Mouse (Mus musculus) heart, embryonic 14.5 days (tissue): Measurements from ENCODE around the gene Casp12. TPM values are rescaled to one million over a fixed set of nuclear protein-coding genes. Genes with fewer than 3 reads are reported as not detected.

ENCODE experiments used
- ATAC-seq: fragments of 200-750 bp; cut with Nextera tagmentation; 2 replicates; pipeline ENCODE4 v1.8.0; 2017; ENCODE audit warnings: low read depth, moderate TSS enrichment; ENCODE audit not compliant: insufficient number of reproducible peaks, insufficient read depth, low FRiP score
- H3K27ac ChIP-seq, 2 experiments: fragments of 200-500 bp in 1 of 2; fragments of 300-500 bp in 1 of 2; sonication (generic) in 1 of 2; replicated peaks in 1 of 2; 2 replicates each; pipeline ENCODE4 v1.5.1; 2012 to 2014; ENCODE audit warnings: low read depth in 2 of 2, low read length in 2 of 2, control low read depth in 1 of 2, mild to moderate bottlenecking in 1 of 2, mixed read lengths in 1 of 2; ENCODE audit not compliant: control insufficient read depth in 1 of 2, insufficient read depth in 1 of 2
- H3K27me3 ChIP-seq: fragments of 300-500 bp; sonication (generic); 2 replicates; pipeline ENCODE4 v1.6.1; 2014; ENCODE audit warnings: mild to moderate bottlenecking, low read length, control low read depth; ENCODE audit not compliant: control insufficient read depth, insufficient read depth
- H3K36me3 ChIP-seq: fragments of 300-500 bp; sonication (generic); 2 replicates; pipeline ENCODE4 v1.6.1; 2014; ENCODE audit warnings: mild to moderate bottlenecking, control low read depth, low read length, mixed read lengths; ENCODE audit not compliant: control insufficient read depth, insufficient read depth
- H3K4me1 ChIP-seq, 2 experiments: fragments of 200-500 bp in 1 of 2; fragments of 300-500 bp in 1 of 2; sonication (generic) in 1 of 2; 2 replicates each; pipeline ENCODE4 v1.6.1; 2012 to 2014; ENCODE audit warnings: low read length in 2 of 2, control low read depth in 1 of 2, mixed read lengths in 1 of 2; ENCODE audit not compliant: control insufficient read depth in 2 of 2, insufficient read depth in 2 of 2
- H3K4me2 ChIP-seq: fragments of 300-500 bp; sonication (generic); 2 replicates; pipeline ENCODE4 v1.6.1; 2014; ENCODE audit warnings: mild to moderate bottlenecking, low read length
- H3K4me3 ChIP-seq, 2 experiments: fragments of 200-500 bp in 1 of 2; fragments of 300-500 bp in 1 of 2; sonication (generic) in 1 of 2; 2 replicates each; pipeline ENCODE4 v1.5.1; 2012 to 2014; ENCODE audit warnings: low read length in 2 of 2, mild to moderate bottlenecking in 2 of 2, control low read depth in 1 of 2, low read depth in 1 of 2, moderate library complexity in 1 of 2; ENCODE audit not compliant: control insufficient read depth in 1 of 2, insufficient read depth in 1 of 2
- H3K9ac ChIP-seq: fragments of 300-500 bp; sonication (generic); 2 replicates; pipeline ENCODE4 v1.6.1; 2014; ENCODE audit warnings: mild to moderate bottlenecking, low read length
- H3K9me3 ChIP-seq: fragments of 300-500 bp; sonication (generic); 2 replicates; pipeline ENCODE4 v1.6.1; 2016; ENCODE audit warnings: low read length, control low read depth; ENCODE audit not compliant: control insufficient read depth
- WGBS: fragments of 180-500 bp; shearing (Covaris S2); extraction: QIAGEN DNeasy Blood & Tissue Kit; methylation state at CpG from one replicate; pipeline ENCODE4 v1.1.7; 2014; 5-methylcytosine and 5-hydroxymethylcytosine counted together
- polyA plus RNA-seq: library from polyadenylated mRNA; unstranded; fragments of >200 nt; fragmentation: Nextera tagmentation; extraction: Ambion mirVana; gene quantifications from 2 replicates; pipeline ENCODE4 v1.2.1, GENCODE M21; 2014

Gene Casp12
- polyA plus RNA-seq: 4.4 and 4.9 TPM in 2 replicates

DNA sequence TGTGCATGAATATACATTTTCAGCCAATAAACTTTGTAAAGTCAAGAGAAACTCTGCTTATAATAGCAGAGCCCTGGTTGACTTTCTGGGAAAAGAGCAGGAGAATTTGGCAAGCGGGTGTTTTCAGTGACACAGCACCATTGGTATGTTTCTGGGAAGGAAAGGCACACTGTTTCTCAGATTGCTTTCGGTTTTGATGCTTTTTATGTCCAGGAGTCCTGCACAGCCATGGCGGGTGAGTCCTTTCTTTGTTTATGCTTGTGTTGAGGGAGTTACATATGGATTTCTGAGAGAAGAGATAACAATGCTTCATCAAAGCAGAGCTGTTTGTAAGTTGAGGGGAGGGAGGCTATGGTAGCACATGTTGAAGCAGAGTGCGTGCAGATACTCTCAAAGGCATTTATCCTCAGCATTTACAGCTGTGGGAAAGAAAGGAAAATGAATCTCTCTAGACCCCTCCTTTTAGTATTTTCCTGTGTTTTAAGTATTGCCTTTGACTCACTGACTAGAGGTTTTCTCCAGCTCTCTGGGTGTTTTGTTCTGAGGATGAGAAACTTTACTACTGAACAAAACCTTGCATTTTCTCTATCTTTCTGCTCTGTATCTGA, at the start of gene Casp12:
Casp12 (plus strand) TSS at position 140 of the 608 bp plus-strand sequence.
- no peak within 1 kb of the TSS for H3K9ac ChIP-seq
- no peak for ATAC-seq

DNA sequence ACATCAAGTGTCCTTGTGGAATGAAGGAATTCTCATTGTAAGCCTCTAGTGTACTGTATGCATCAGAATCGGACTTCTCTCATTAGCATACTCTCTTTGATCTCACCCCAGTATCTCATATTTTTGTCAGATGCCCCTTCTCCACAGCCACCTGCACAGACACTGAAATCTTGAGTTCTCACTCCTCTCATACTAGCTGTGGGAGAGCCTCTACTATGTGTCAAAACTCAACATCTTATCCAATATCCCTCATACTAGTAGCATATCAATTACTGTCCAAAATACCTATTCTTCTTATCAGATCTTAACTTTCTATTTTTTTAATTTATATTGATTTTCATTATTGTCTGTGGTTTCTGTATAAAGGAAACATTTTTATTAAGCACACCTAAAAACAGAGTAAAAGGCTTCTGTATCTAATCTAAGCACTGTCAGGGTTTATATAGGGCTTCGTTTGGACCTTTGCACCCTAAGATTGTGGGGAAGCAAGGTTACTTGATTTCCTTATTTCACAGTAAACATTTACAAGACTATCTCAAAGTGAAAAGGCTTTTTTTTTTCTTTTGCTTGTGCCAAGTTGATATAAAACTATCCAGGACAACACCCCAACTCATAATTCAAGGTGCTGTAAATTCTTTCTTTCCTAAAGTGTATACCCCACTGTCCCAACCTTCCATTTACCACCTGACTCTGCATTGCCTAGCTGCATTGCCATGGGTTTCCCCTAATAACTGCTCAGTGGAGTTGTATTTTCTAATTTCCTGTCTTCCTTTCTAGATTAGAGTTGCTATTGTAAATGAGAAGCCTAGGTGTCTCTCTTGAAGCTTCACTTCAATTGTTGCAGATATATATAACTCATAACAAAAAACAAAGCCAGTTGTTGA, 48.6 kb upstream of the Casp12 start:
- Histone ChIP-seq H3K4me3 (no peak overlapping the region), H3K9me3 (no peaks in the 10 kb centered on the region), H3K4me2 (no peak overlapping the region), H3K36me3 (no peaks in the 10 kb centered on the region), H3K27me3 (no peaks in the 10 kb centered on the region), H3K4me1 (no peaks in the 10 kb centered on the region), H3K27ac (no peak overlapping the region), H3K9ac (no peak overlapping the region)
- no peak for ATAC-seq
- WGBS: 63% methylated on average over 2 of the region's 2 CpGs

More for the DNA sequence above, at the start of gene Casp12:
- Histone ChIP-seq H3K27ac (peak within 1 kb of the TSS; percentile 39 to 61), H3K36me3 (no peaks in the 10 kb centered on the region), H3K27me3 (no peaks in the 10 kb centered on the region), H3K9me3 (no peaks in the 10 kb centered on the region), H3K4me3 (peak within 1 kb of the TSS; percentile 3 to 16; a peak in 1 of 4 replicates), H3K4me2 (peak within 1 kb of the TSS; percentile 34), H3K4me1 (no peaks in the 10 kb centered on the region)
- 40% methylated on average over 4 of the region's 4 CpGs for WGBS

DNA sequence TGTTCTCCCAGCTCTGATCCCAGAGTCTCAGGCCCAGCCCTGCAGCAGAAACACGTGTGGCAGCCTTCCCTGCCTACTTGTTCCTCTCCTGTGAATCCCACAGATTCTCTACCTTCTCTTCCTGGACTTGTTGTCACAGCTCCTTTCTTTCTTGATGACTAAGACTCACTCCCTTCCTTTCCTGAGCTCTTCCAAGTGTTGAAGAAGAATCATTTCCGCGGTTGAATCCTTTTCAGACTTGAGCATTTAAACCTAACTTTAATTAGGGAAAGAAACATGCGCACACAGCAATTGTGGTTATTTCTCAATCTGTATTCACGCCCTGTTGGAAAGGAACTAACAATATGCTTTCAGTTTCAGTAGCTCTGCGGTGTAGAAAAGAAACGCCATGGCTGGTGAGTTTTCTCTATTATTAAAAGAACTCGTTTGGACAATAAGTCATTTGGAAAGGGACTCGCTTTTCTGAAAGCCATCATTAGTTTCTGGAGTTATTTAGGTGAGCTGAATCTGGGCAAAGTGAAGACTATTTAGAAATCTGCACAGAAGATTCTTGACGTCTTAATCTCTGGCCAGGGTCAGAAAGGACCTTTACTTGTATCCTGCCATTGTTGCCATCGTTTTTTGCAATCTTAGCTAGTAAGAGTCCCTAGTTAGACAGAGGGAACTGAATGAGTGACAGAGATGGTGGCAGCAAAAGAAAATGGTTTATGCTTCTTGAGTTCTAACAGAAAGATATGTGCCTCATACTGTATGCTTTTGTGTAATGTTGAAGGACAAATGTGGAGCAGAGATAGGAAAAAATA, 46.7 kb upstream of the Casp12 start, which contains the start of gene Casp1:
Casp1 (plus strand) TSS at position 189 of the 803 bp plus-strand sequence.
- no peak within 1 kb of the TSS for H3K9ac ChIP-seq
- no peak within 1 kb of the TSS for H3K27ac ChIP-seq
- 68% methylated on average over 11 of the region's 11 CpGs for WGBS
- no peak within 1 kb of the TSS for H3K4me3 ChIP-seq
- H3K4me1 ChIP-seq: no peaks in the 10 kb centered on the region
- no peaks in the 10 kb centered on the region for H3K36me3 ChIP-seq
- no peak within 1 kb of the TSS for H3K4me2 ChIP-seq
- no peak for ATAC-seq
- no peaks in the 10 kb centered on the region for H3K27me3 ChIP-seq
- H3K9me3 ChIP-seq: no peaks in the 10 kb centered on the region

DNA sequence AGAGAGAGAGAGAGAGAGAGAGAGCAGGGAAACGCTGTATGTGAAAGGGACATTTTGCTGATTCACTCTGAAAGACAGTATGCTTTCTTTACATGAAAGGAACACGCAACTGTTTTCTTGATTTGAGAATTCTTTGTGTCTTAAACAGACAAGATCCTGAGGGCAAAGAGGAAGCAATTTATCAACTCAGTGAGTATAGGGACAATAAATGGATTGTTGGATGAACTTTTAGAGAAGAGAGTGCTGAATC, 46.2 kb upstream of the Casp12 start:
- ATAC-seq: no peak
- Histone ChIP-seq H3K27me3 (no peaks in the 10 kb centered on the region), H3K9ac (no peak overlapping the region), H3K4me1 (no peaks in the 10 kb centered on the region), H3K36me3 (no peaks in the 10 kb centered on the region), H3K27ac (no peak overlapping the region), H3K9me3 (no peaks in the 10 kb centered on the region), H3K4me3 (no peak overlapping the region), H3K4me2 (no peak overlapping the region)
- WGBS: 85% methylated on average over 2 of the region's 2 CpGs

DNA sequence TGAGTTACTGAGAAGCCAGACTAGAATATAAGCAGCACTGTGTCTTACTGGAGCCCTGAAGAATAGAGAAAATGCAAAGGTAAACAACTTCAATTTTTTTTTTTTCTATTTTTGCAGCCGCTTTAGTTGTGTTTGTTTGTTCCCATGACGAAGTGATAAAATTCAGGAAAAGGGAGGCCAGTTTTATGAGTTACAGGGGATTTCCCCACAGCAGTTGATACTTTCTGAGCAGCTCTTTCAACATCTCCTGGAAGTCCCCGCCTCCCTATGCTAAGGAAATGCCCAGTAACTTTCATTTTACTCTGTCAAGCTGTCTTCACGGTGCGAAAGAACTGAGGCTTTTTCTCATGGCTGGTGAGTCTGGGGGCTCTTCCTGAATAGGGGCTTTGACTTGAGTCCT, 36.7 kb upstream of the Casp12 start, which contains the start of gene Casp4:
Casp4 (plus strand) TSS at position 268 of the 400 bp plus-strand sequence.
- H3K36me3 ChIP-seq: no peaks in the 10 kb centered on the region
- no peaks in the 10 kb centered on the region for H3K4me1 ChIP-seq
- H3K4me2 ChIP-seq: peak within 1 kb of the TSS; percentile 46
- 39% methylated on average over 5 of the region's 5 CpGs for WGBS
- H3K4me3 ChIP-seq: peak within 1 kb of the TSS; percentile 15 to 24; a peak in 2 of 4 replicates
- H3K9ac ChIP-seq: no peak within 1 kb of the TSS
- H3K27ac ChIP-seq: no peak within 1 kb of the TSS
- ATAC-seq: no peak
- H3K9me3 ChIP-seq: no peaks in the 10 kb centered on the region
- no peaks in the 10 kb centered on the region for H3K27me3 ChIP-seq

DNA sequence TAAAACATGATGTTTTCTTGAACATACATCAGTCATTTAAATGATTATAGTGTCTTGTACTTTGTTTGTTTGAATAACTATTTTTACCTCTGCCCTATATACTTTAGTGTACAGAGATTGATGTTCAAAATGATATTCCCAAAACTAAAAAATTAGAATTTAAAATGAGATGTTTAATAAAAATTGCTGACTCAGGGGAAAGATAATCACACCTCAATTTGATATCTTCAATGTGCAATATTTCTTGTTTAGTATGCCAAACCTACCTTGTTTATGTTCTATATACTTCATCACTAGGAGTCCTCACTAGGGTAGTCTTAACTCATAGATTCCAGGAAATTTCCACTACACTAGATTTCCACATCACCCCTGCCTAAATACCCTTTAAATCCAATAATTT, 35.1 kb upstream of the Casp12 start:
- H3K27ac ChIP-seq: no peak overlapping the region
- no peaks in the 10 kb centered on the region for H3K36me3 ChIP-seq
- no peak overlapping the region for H3K4me2 ChIP-seq
- H3K27me3 ChIP-seq: no peaks in the 10 kb centered on the region
- no peaks in the 10 kb centered on the region for H3K4me1 ChIP-seq
- no peak overlapping the region for H3K9ac ChIP-seq
- no peak for ATAC-seq
- no peak overlapping the region for H3K4me3 ChIP-seq
- no peaks in the 10 kb centered on the region for H3K9me3 ChIP-seq

DNA sequence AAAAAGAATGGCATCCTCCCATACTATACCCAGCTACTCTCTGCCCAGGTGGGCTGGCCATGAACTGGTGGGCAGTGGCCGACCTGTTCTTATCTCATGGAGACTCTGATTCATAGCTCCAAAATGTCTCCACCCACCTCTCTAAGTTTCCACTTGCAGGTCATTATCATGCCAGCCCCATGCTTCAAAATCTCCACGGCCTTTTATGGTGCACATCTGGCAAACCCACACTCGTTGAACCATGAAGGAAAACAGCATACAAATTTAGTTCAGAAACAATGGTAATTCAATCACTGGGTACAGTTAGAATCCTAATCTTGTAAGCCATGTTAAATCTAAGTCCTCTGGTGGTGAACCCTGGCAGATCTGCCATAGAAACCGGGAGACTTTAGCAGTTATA, 33.8 kb upstream of the Casp12 start:
- H3K27me3 ChIP-seq: no peaks in the 10 kb centered on the region
- 54% methylated on average over 4 of the region's 4 CpGs for WGBS
- H3K4me2 ChIP-seq: no peak overlapping the region
- H3K9ac ChIP-seq: no peak overlapping the region
- H3K9me3 ChIP-seq: no peaks in the 10 kb centered on the region
- no peak for ATAC-seq
- H3K27ac ChIP-seq: no peak overlapping the region
- no peaks in the 10 kb centered on the region for H3K36me3 ChIP-seq
- H3K4me3 ChIP-seq: no peak overlapping the region
- H3K4me1 ChIP-seq: no peaks in the 10 kb centered on the region
